Mouse (Mus musculus) effector memory CD4-positive, alpha-beta T cell, adult 5 months (primary cell): ENCODE results near the gene Fgf15. TPM values are rescaled to one million over a fixed set of nuclear protein-coding genes. Genes with fewer than 3 reads are reported as not detected.

Source experiments
- polyA plus RNA-seq: library from polyadenylated mRNA; unstranded; fragments of 100-300 nt; shearing (Covaris generic); gene quantifications from one replicate; pipeline ENCODE4 v1.2.1, GENCODE M21; 2017

Gene Fgf15
- not detected for polyA plus RNA-seq

GRCm38 (mm10) chr7:144896294-144897218 is at the start of gene Fgf15:
Fgf15 (plus strand) TSS chr7:144896531.

GRCm38 (mm10) chr7:144847067-144847466 is 49.3 kb upstream of the Fgf15 start, which contains the start of gene Fgf4:
Fgf4 (plus strand) TSS chr7:144847367.

GRCm38 (mm10) chr7:144914948-144915750 is 18.8 kb downstream of the Fgf15 start, which contains the start of gene LTO1:
LTO1 (plus strand) TSS chr7:144915100.

GRCm38 (mm10) chr7:144939344-144940002 is 43.1 kb downstream of the Fgf15 start, which contains the start of gene Ccnd1:
Ccnd1 (minus strand) TSS chr7:144939925.

Other genes starting within 250 kb of the Fgf15 start
- gene Ano1, start 144.6 kb upstream of the Fgf15 start, polyA plus RNA-seq = 0.07 TPM
- not detected for gene Fgf3, start 58.4 kb upstream of the Fgf15 start, polyA plus RNA-seq
- not detected for gene Fgf4, start 49.2 kb upstream of the Fgf15 start, polyA plus RNA-seq
- 18.5 TPM for gene LTO1, start 18.6 kb downstream of the Fgf15 start, polyA plus RNA-seq
- not detected for gene Ccnd1, start 43.4 kb downstream of the Fgf15 start, polyA plus RNA-seq